Mouse (Mus musculus): ENCODE results near the gene Svs5. TPM values are rescaled to one million over a fixed set of nuclear protein-coding genes. Genes with fewer than 3 reads are reported as not detected.
"Not testable (repeated sequence)": the region's sequence is repeated elsewhere in the genome, so short reads cannot be mapped to it uniquely, and the experiment has no call there.

Svs5 gene
- polyA plus RNA-seq (2012; rRNA removed), result not detected in 2 replicates

- 55% methylated on average over 3 of the region's 3 CpGs for WGBS
- H3K27me3 ChIP-seq (ENCODE audit: control insufficient read depth, insufficient read depth, low read length); H3K4me3 ChIP-seq (ENCODE audit: low read depth, low read length); H3K36me3 ChIP-seq (ENCODE audit: control insufficient read depth, insufficient read depth, low read length); H3K27ac ChIP-seq (ENCODE audit: insufficient read depth, low read depth, low read length); H3K4me1 ChIP-seq (ENCODE audit: control insufficient read depth, insufficient read depth, insufficient read length, low read length): not testable (repeated sequence)
Observed at GRCm38 (mm10) chr2:164332440-164332839, at the start of gene Svs5. Gene Svs5 (plus strand): TSS chr2:164332740.

- WGBS, result 55% methylated on average over 1 of the region's 1 CpGs
- not testable (repeated sequence) for H3K4me3 ChIP-seq (ENCODE audit: low read depth, low read length); H3K27me3 ChIP-seq (ENCODE audit: control insufficient read depth, insufficient read depth, low read length); H3K27ac ChIP-seq (ENCODE audit: insufficient read depth, low read depth, low read length); H3K36me3 ChIP-seq (ENCODE audit: control insufficient read depth, insufficient read depth, low read length); H3K4me1 ChIP-seq (ENCODE audit: control insufficient read depth, insufficient read depth, insufficient read length, low read length)
Observed at GRCm38 (mm10) chr2:164288968-164289367, 43.6 kb upstream of the Svs5 start, which contains the start of gene Svs3a. Gene Svs3a (plus strand): TSS chr2:164289268.

- Histone ChIP-seq H3K27ac (ENCODE audit: insufficient read depth, low read depth, low read length) (no peak overlapping the region), H3K4me3 (ENCODE audit: low read depth, low read length) (no peak overlapping the region), H3K27me3 (ENCODE audit: control insufficient read depth, insufficient read depth, low read length) (no peaks in the 10 kb centered on the region), H3K4me1 (ENCODE audit: control insufficient read depth, insufficient read depth, insufficient read length, low read length) (no peaks in the 10 kb centered on the region), H3K36me3 (ENCODE audit: control insufficient read depth, insufficient read depth, low read length) (no peaks in the 10 kb centered on the region)
- WGBS, result 74% methylated on average over 5 of the region's 5 CpGs
- TF ChIP-seq CTCF (IDR thresholded peaks at IDR 0.05; ENCODE audit: extremely low read depth, insufficient read length, insufficient replicate concordance, low read depth, low read length) (no peak), POLR2A (IDR thresholded peaks at IDR 0.05; ENCODE audit: low read depth, low read length) (no peak)
Observed at GRCm38 (mm10) chr2:164312599-164312998, 19.9 kb upstream of the Svs5 start.

GRCm38 (mm10) chr2:164315460-164315859, 17.1 kb upstream of the Svs5 start:
- not testable (repeated sequence) for H3K27ac ChIP-seq (ENCODE audit: insufficient read depth, low read depth, low read length); H3K4me1 ChIP-seq (ENCODE audit: control insufficient read depth, insufficient read depth, insufficient read length, low read length); H3K36me3 ChIP-seq (ENCODE audit: control insufficient read depth, insufficient read depth, low read length); H3K27me3 ChIP-seq (ENCODE audit: control insufficient read depth, insufficient read depth, low read length); H3K4me3 ChIP-seq (ENCODE audit: low read depth, low read length)

GRCm38 (mm10) chr2:164316451-164316850, 16.1 kb upstream of the Svs5 start, which contains the start of gene Svs6:
Gene Svs6 (plus strand): TSS chr2:164316751.
- WGBS, result 78% methylated on average over 1 of the region's 1 CpGs
- H3K36me3 ChIP-seq (ENCODE audit: control insufficient read depth, insufficient read depth, low read length); H3K4me3 ChIP-seq (ENCODE audit: low read depth, low read length); H3K27me3 ChIP-seq (ENCODE audit: control insufficient read depth, insufficient read depth, low read length); H3K4me1 ChIP-seq (ENCODE audit: control insufficient read depth, insufficient read depth, insufficient read length, low read length); H3K27ac ChIP-seq (ENCODE audit: insufficient read depth, low read depth, low read length): not testable (repeated sequence)

- Histone ChIP-seq H3K36me3 (ENCODE audit: control insufficient read depth, insufficient read depth, low read length) (no peaks in the 10 kb centered on the region), H3K4me3 (ENCODE audit: low read depth, low read length) (no peak overlapping the region), H3K27ac (ENCODE audit: insufficient read depth, low read depth, low read length) (no peak overlapping the region), H3K27me3 (ENCODE audit: control insufficient read depth, insufficient read depth, low read length) (no peaks in the 10 kb centered on the region), H3K4me1 (ENCODE audit: control insufficient read depth, insufficient read depth, insufficient read length, low read length) (no peaks in the 10 kb centered on the region)
- WGBS, result 68% methylated on average over 6 of the region's 6 CpGs
- TF ChIP-seq POLR2A (IDR thresholded peaks at IDR 0.05; ENCODE audit: low read depth, low read length) (no peak), CTCF (IDR thresholded peaks at IDR 0.05; ENCODE audit: extremely low read depth, insufficient read length, insufficient replicate concordance, low read depth, low read length) (no peak)
Observed at GRCm38 (mm10) chr2:164320983-164321382, 11.6 kb upstream of the Svs5 start.

- not testable (repeated sequence) for H3K4me3 ChIP-seq (ENCODE audit: low read depth, low read length); H3K4me1 ChIP-seq (ENCODE audit: control insufficient read depth, insufficient read depth, insufficient read length, low read length); H3K27ac ChIP-seq (ENCODE audit: insufficient read depth, low read depth, low read length); H3K27me3 ChIP-seq (ENCODE audit: control insufficient read depth, insufficient read depth, low read length); H3K36me3 ChIP-seq (ENCODE audit: control insufficient read depth, insufficient read depth, low read length)
- WGBS, result 88% methylated on average over 1 of the region's 1 CpGs
Observed at GRCm38 (mm10) chr2:164343732-164344131, 11.2 kb downstream of the Svs5 start.

GRCm38 (mm10) chr2:164347697-164348096, 15.2 kb downstream of the Svs5 start:
- not testable (repeated sequence) for H3K27me3 ChIP-seq (ENCODE audit: control insufficient read depth, insufficient read depth, low read length); H3K36me3 ChIP-seq (ENCODE audit: control insufficient read depth, insufficient read depth, low read length); H3K4me1 ChIP-seq (ENCODE audit: control insufficient read depth, insufficient read depth, insufficient read length, low read length); H3K4me3 ChIP-seq (ENCODE audit: low read depth, low read length); H3K27ac ChIP-seq (ENCODE audit: insufficient read depth, low read depth, low read length)

- TF ChIP-seq POLR2A (IDR thresholded peaks at IDR 0.05; ENCODE audit: low read depth, low read length), result no peak
- TF ChIP-seq CTCF (IDR thresholded peaks at IDR 0.05; ENCODE audit: extremely low read depth, insufficient read length, insufficient replicate concordance, low read depth, low read length), result no peak
- no peak overlapping the region for H3K4me3 ChIP-seq (ENCODE audit: low read depth, low read length)
- no peaks in the 10 kb centered on the region for H3K36me3 ChIP-seq (ENCODE audit: control insufficient read depth, insufficient read depth, low read length)
- no peaks in the 10 kb centered on the region for H3K4me1 ChIP-seq (ENCODE audit: control insufficient read depth, insufficient read depth, insufficient read length, low read length)
- 91% methylated on average over 3 of the region's 3 CpGs for WGBS
- no peak overlapping the region for H3K27ac ChIP-seq (ENCODE audit: insufficient read depth, low read depth, low read length)
- H3K27me3 ChIP-seq (ENCODE audit: control insufficient read depth, insufficient read depth, low read length), result no peaks in the 10 kb centered on the region
Observed at GRCm38 (mm10) chr2:164348980-164349379, 16.4 kb downstream of the Svs5 start.
